Mouse (Mus musculus) gastrocnemius, postnatal 4 days (tissue): Measurements from ENCODE around the gene Olfr749. TPM values are rescaled to one million over a fixed set of nuclear protein-coding genes. Genes with fewer than 3 reads are reported as not detected.
"Not testable (repeated sequence)": the region's sequence is repeated elsewhere in the genome, so short reads cannot be mapped to it uniquely, and the experiment has no call there.

ENCODE experiments used
- DNase-seq, 2 experiments: peaks; one replicate each; pipeline ENCODE4 v3.0.0; 2021 to 2022; ENCODE audit warnings: low spot score in 2 of 2, mixed read lengths in 2 of 2
- long read RNA-seq, 2 experiments: library from polyadenylated mRNA; stranded (forward); transcript quantifications; one replicate each; pipeline ENCODE4 v2.0.0; 2021
- total RNA-seq, 2 experiments: library from RNA; stranded (reverse); gene quantifications; 2 replicates each; pipeline ENCODE4 v1.2.3; 2021

Olfr749 gene
- total RNA-seq: not detected
- long read RNA-seq, experiment 1: 0 reads
- long read RNA-seq, experiment 2: 0 reads

- no peak for DNase-seq
Observed at GRCm38 (mm10) chr14:50744994-50745393, at the start of gene Olfr749. Gene Olfr749 (minus strand): TSS chr14:50745094.

GRCm38 (mm10) chr14:50788157-50788556, 43.3 kb upstream of the Olfr749 start:
- no peak for DNase-seq

GRCm38 (mm10) chr14:50785251-50785637, 40.4 kb upstream of the Olfr749 start, which contains the start of gene Ttc5:
Gene Ttc5 (minus strand): TSS chr14:50785519.
- peak; percentile 70 to 88 for DNase-seq

- DNase-seq: no peak
Observed at GRCm38 (mm10) chr14:50784391-50785250, 39.7 kb upstream of the Olfr749 start.

- DNase-seq: no peak
Observed at GRCm38 (mm10) chr14:50782166-50782565, 37.3 kb upstream of the Olfr749 start.

- DNase-seq: no peak
Observed at GRCm38 (mm10) chr14:50771342-50771741, 26.4 kb upstream of the Olfr749 start.

- DNase-seq: no peak
Observed at GRCm38 (mm10) chr14:50765736-50766135, 20.8 kb upstream of the Olfr749 start.

- DNase-seq: no peak
Observed at GRCm38 (mm10) chr14:50758416-50759085, 13.7 kb upstream of the Olfr749 start.

- no peak for DNase-seq
Observed at GRCm38 (mm10) chr14:50741584-50741983, 3.3 kb downstream of the Olfr749 start.

- DNase-seq: no peak
Observed at GRCm38 (mm10) chr14:50740334-50740733, 4.6 kb downstream of the Olfr749 start.

GRCm38 (mm10) chr14:50722371-50722770, 22.5 kb downstream of the Olfr749 start:
- not testable (repeated sequence) for DNase-seq

GRCm38 (mm10) chr14:50719875-50720274, 25.0 kb downstream of the Olfr749 start:
- DNase-seq: not testable (repeated sequence)

GRCm38 (mm10) chr14:50707073-50707472, 37.8 kb downstream of the Olfr749 start, which contains the start of gene Olfr748:
Gene Olfr748 (plus strand): TSS chr14:50707373.
- DNase-seq: no peak

- no peak for DNase-seq
Observed at GRCm38 (mm10) chr14:50693106-50693505, 51.8 kb downstream of the Olfr749 start, which contains the start of gene Olfr747. Gene Olfr747 (minus strand): TSS chr14:50693206.

Other genes starting within 250 kb of the Olfr749 start
- not detected for gene Olfr742, start 241.5 kb downstream of the Olfr749 start, total RNA-seq
- gene Olfr743, start 223.3 kb downstream of the Olfr749 start, total RNA-seq: not detected
- not detected for gene Olfr744, start 130.2 kb downstream of the Olfr749 start, total RNA-seq
- not detected for gene Olfr745, start 105.7 kb downstream of the Olfr749 start, total RNA-seq
- gene Olfr746, start 98.0 kb downstream of the Olfr749 start, total RNA-seq: not detected
- not detected for gene Olfr747, start 51.9 kb downstream of the Olfr749 start, total RNA-seq
- gene Olfr748, start 37.7 kb downstream of the Olfr749 start, total RNA-seq: not detected
- 10 to 100 TPM; 27.9 to 32.7 TPM for gene Ttc5, start 40.4 kb upstream of the Olfr749 start, total RNA-seq
- not detected for gene Ccnb1ip1, start 62.6 kb upstream of the Olfr749 start, total RNA-seq
- gene Parp2, start 62.7 kb upstream of the Olfr749 start, total RNA-seq: 10 to 100 TPM; 22.2 to 29.4 TPM
- gene Tep1, start 125.5 kb upstream of the Olfr749 start, total RNA-seq: 10 to 100 TPM in 1 of 2 experiments, 1 to 10 TPM in 1; 9.7 to 12.2 TPM
- 10 to 100 TPM in 1 of 2 experiments, 1 to 10 TPM in 1; 5.8 to 10.1 TPM for gene Klhl33, start 152.4 kb upstream of the Olfr749 start, total RNA-seq
- gene Osgep, start 179.8 kb upstream of the Olfr749 start, total RNA-seq: 10 to 100 TPM; 48.6 to 52.2 TPM
- gene Apex1, start 179.9 kb upstream of the Olfr749 start, total RNA-seq: 10 to 100 TPM; 61.1 to 62.7 TPM
- 10 to 100 TPM; 23.5 to 25.2 TPM for gene Pip4p1, start 185.8 kb upstream of the Olfr749 start, total RNA-seq
- gene Pnp, start 186.0 kb upstream of the Olfr749 start, total RNA-seq: 10 to 100 TPM; 12.7 to 13.9 TPM
- 1 to 10 TPM; 7.9 to 8.5 TPM for gene Gm49342, start 199.4 kb upstream of the Olfr749 start, total RNA-seq
- gene Pnp2, start 210.9 kb upstream of the Olfr749 start, total RNA-seq: under 1 TPM; 0.67 to 0.71 TPM